Mouse (Mus musculus): Measurements from ENCODE around the gene Rora.

DNA sequence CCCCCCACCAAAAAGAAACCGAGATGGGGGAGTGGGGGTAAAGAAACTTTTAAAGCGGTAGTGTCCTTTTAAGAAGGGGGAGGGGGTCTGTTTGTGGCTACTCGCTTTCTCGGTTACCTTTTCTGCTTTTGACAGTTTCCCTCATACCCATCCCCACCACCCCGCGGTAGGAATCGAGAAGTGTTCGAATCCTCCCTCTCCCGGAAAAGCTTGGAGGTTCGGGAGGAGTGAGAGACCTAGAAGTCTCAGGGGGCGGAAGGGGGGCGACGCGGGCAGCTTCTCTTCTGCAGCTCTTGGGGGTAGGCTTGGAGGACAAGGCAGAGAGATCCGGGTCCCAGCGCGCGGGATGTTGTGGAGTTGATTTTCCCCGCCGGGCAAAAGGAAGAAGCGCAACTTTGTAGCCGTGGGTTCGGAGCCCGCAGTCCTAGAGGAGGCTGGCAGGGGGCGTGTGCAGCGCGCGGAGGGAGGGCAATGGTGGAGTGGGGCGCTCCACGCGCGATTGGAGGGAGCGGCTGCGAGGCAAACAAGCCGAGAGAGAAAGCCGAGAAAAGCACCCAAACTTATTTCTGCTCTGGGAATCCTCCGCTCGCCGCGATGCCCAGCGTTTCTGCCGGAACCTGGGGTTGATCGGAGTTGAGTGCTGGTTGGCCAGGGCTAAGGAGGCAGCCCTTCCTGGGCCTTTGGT is 889 bp downstream of the Rora start:
- no peak for TF ChIP-seq CEBPB (IDR thresholded peaks at IDR 0.05; ENCODE audit: insufficient read depth, poor library complexity, severe bottlenecking)
- no peak for TF ChIP-seq USF1 (IDR thresholded peaks at IDR 0.05; ENCODE audit: low read depth)
- no peak for TF ChIP-seq POLR2A (IDR thresholded peaks at IDR 0.05; ENCODE audit: insufficient read length, low read depth)
- no peak for TF ChIP-seq TCF3 (IDR thresholded peaks at IDR 0.05; ENCODE audit: insufficient read length, low read depth)
- TF ChIP-seq MYOD1 (IDR thresholded peaks at IDR 0.05; ENCODE audit: control insufficient read depth in 1 of 3, insufficient read length in 2 of 3, low read depth in 2 of 3): no peak
- no peak for TF ChIP-seq MAX (IDR thresholded peaks at IDR 0.05; ENCODE audit: low read depth)
